Mouse (Mus musculus) heart, adult 2 months (tissue): ENCODE results near the gene Mms19.

Experiments
- CTCF ChIP-seq: fragments of 200-600 bp; IDR thresholded peaks from 2 replicates; pipeline ENCODE4 v1.8.1; 2022; ENCODE audit warnings: antibody characterized with exemption, mild to moderate bottlenecking, moderate library complexity
- EP300 ChIP-seq: fragments of 200-500 bp; IDR thresholded peaks from 2 replicates; pipeline ENCODE4 v1.6.1; 2011; ENCODE audit warnings: low read depth, low read length, control low read depth; ENCODE audit not compliant: insufficient read depth

- TF ChIP-seq CTCF = no peak
- no peak for TF ChIP-seq EP300
Observed at GRCm38 (mm10) chr19:41994023-41994422, 13.1 kb upstream of the Mms19 start.
